8 mouse cellular contexts compared by ENCODE assay signal in genomic region chr9:15280491-15280879, GRCm38 (mm10). TPM values are rescaled to one million over a fixed set of nuclear protein-coding genes. Genes with fewer than 3 reads are reported as not detected.
DNase-seq lines count a peak whose midpoint lies in the region; ATAC-seq and TF ChIP-seq lines count a peak whose summit lies in the region.

No protein-coding gene starts in this region.

- no peak for TF ChIP-seq EP300 in lung, postnatal 0 days (IDR thresholded peaks at IDR 0.05)

- H3K9ac ChIP-seq in lung, postnatal 0 days (replicated peaks; ENCODE audit: low read depth), result peak overlapping the region; percentile 35; the same call in 1 of the 2 replicates
- H3K9ac ChIP-seq in limb, embryonic 13.5 days, result peak overlapping the region; percentile 97

- no peak for TF ChIP-seq POLR2A in olfactory bulb, adult 2 months (IDR thresholded peaks at IDR 0.05; ENCODE audit: insufficient read depth, low read depth, low read length)

- peak overlapping the region; percentile 58 for H3K27ac ChIP-seq in lung, postnatal 0 days (ENCODE audit: low read length)
- no peak overlapping the region for H3K27ac ChIP-seq in limb, embryonic 13.5 days
- no peak overlapping the region for H3K27ac ChIP-seq in olfactory bulb, adult 2 months (ENCODE audit: insufficient read depth, low read depth, low read length)

- DNase-seq in lung, postnatal 0 days (ENCODE audit: low spot score), result peak; percentile 16
- DNase-seq in lung, postnatal 36 days, result no peak
- no peak for DNase-seq in B cell, adult 2 months
- DNase-seq in adrenal gland, postnatal 14 days, result no peak
- no peak for DNase-seq in urinary bladder, adult 18-20 months (ENCODE audit: low spot score in 2 of 2)

- H3K36me3 ChIP-seq in lung, postnatal 0 days (ENCODE audit: insufficient read depth, low read length), result no peaks in the 10 kb centered on the region
- H3K36me3 ChIP-seq in limb, embryonic 13.5 days, result peaks cover 18% of the 10 kb centered on the region

- ATAC-seq in lung, postnatal 0 days, result no peak
- ATAC-seq in erythroblast, adult 5-6 weeks (replicated peaks; ENCODE audit: low FRiP score, poor library complexity, severe bottlenecking), result peak; percentile 27
- no peak for ATAC-seq in limb, embryonic 13.5 days (ENCODE audit: low FRiP score, low read depth)

- H3K27me3 ChIP-seq in lung, postnatal 0 days (replicated peaks; ENCODE audit: insufficient read depth, low read length), result no peaks in the 10 kb centered on the region
- no peaks in the 10 kb centered on the region for H3K27me3 ChIP-seq in limb, embryonic 13.5 days

- WGBS in lung, postnatal 0 days, result 39% methylated on average over 5 of the region's 5 CpGs
- WGBS in limb, embryonic 13.5 days, result 55% methylated on average over 5 of the region's 5 CpGs
- WGBS in olfactory bulb, adult 2 months, result 29% methylated on average over 5 of the region's 5 CpGs

- H3K9me3 ChIP-seq in lung, postnatal 0 days (ENCODE audit: low read length), result no peaks in the 10 kb centered on the region
- no peaks in the 10 kb centered on the region for H3K9me3 ChIP-seq in limb, embryonic 13.5 days

- peak overlapping the region; percentile 80 for H3K4me2 ChIP-seq in lung, postnatal 0 days (replicated peaks; ENCODE audit: low read depth, low read length)
- H3K4me2 ChIP-seq in limb, embryonic 13.5 days (replicated peaks), result peak overlapping the region; percentile 82

- H3K4me1 ChIP-seq in lung, postnatal 0 days (ENCODE audit: insufficient read depth, low read depth, low read length), result peaks cover 8% of the 10 kb centered on the region; the same call in 1 of the 2 replicates
- peaks cover 24% of the 10 kb centered on the region for H3K4me1 ChIP-seq in limb, embryonic 13.5 days
- H3K4me1 ChIP-seq in olfactory bulb, adult 2 months (ENCODE audit: control insufficient read depth, insufficient read depth, low read length), result no peaks in the 10 kb centered on the region

- H3K4me3 ChIP-seq in lung, postnatal 0 days (ENCODE audit: low read depth, low read length), result peak overlapping the region; percentile 85
- peak overlapping the region; percentile 98 for H3K4me3 ChIP-seq in limb, embryonic 13.5 days
- peak overlapping the region; percentile 86 for H3K4me3 ChIP-seq in olfactory bulb, adult 2 months (ENCODE audit: insufficient read depth, low read depth, low read length)

- TF ChIP-seq CTCF in lung, postnatal 0 days (IDR thresholded peaks at IDR 0.05), result no peak
- TF ChIP-seq CTCF in olfactory bulb, adult 2 months (IDR thresholded peaks at IDR 0.05; ENCODE audit: insufficient read depth, low read depth, low read length), result no peak

RNA-seq across cellular contexts. Expression of gene Med17, which starts 0.8 kb away (rescaled TPM):
- polyA plus RNA-seq in lung, postnatal 0 days (2015; fragmentation: Nextera tagmentation; extraction: Ambion mirVana), result 23.2 TPM in 2 replicates
- 13.4 and 16.9 TPM in 2 replicates for total RNA-seq in erythroblast, adult 5-6 weeks (2015; ENCODE audit: low replicate concordance)
- total RNA-seq in erythroblast, adult 5-6 weeks (2017; ENCODE audit: low replicate concordance), result 7.4 and 18.5 TPM in 2 replicates
- 34.5 and 37.0 TPM in 2 replicates for polyA plus RNA-seq in limb, embryonic 13.5 days (2015; fragmentation: Nextera tagmentation; extraction: Ambion mirVana)
- polyA plus RNA-seq in olfactory bulb, adult 2 months (2012; ENCODE audit: insufficient read depth, insufficient read length, low replicate concordance, missing spikeins), result not detected in 2 replicates
- 28.2 and 35.0 TPM in 2 replicates for total RNA-seq in adrenal gland, postnatal 14 days (2021)

RNA-seq across cellular contexts. Expression of gene Taf1d, which starts 25.5 kb away (rescaled TPM):
- 34.9 and 35.3 TPM in 2 replicates for polyA plus RNA-seq in lung, postnatal 0 days (2015; fragmentation: Nextera tagmentation; extraction: Ambion mirVana)
- total RNA-seq in erythroblast, adult 5-6 weeks (2015; ENCODE audit: low replicate concordance), result 92.0 and 139 TPM in 2 replicates
- 429 and 577 TPM in 2 replicates for total RNA-seq in erythroblast, adult 5-6 weeks (2017; ENCODE audit: low replicate concordance)
- polyA plus RNA-seq in limb, embryonic 13.5 days (2015; fragmentation: Nextera tagmentation; extraction: Ambion mirVana), result 84.9 and 90.5 TPM in 2 replicates
- 378 TPM in 1 of 2 replicates, not detected in the other for polyA plus RNA-seq in olfactory bulb, adult 2 months (2012; ENCODE audit: insufficient read depth, insufficient read length, low replicate concordance, missing spikeins)
- total RNA-seq in adrenal gland, postnatal 14 days (2021), result 115 and 120 TPM in 2 replicates

RNA-seq across cellular contexts. Expression of gene 4931406C07Rik, which starts 25.8 kb away (rescaled TPM):
- 8.7 and 11.0 TPM in 2 replicates for polyA plus RNA-seq in lung, postnatal 0 days (2015; fragmentation: Nextera tagmentation; extraction: Ambion mirVana)
- 2.7 and 3.8 TPM in 2 replicates for total RNA-seq in erythroblast, adult 5-6 weeks (2015; ENCODE audit: low replicate concordance)
- total RNA-seq in erythroblast, adult 5-6 weeks (2017; ENCODE audit: low replicate concordance), result 0.94 and 2.6 TPM in 2 replicates
- 11.8 and 12.2 TPM in 2 replicates for polyA plus RNA-seq in limb, embryonic 13.5 days (2015; fragmentation: Nextera tagmentation; extraction: Ambion mirVana)
- polyA plus RNA-seq in olfactory bulb, adult 2 months (2012; ENCODE audit: insufficient read depth, insufficient read length, low replicate concordance, missing spikeins), result not detected in 2 replicates
- total RNA-seq in adrenal gland, postnatal 14 days (2021), result 127 and 156 TPM in 2 replicates

RNA-seq across cellular contexts. Expression of gene Vstm5, which starts 41.6 kb away (rescaled TPM):
- polyA plus RNA-seq in lung, postnatal 0 days (2015; fragmentation: Nextera tagmentation; extraction: Ambion mirVana), result 2.6 and 3.0 TPM in 2 replicates
- total RNA-seq in erythroblast, adult 5-6 weeks (2015; ENCODE audit: low replicate concordance), result not detected in 2 replicates
- 1.1 TPM in 1 of 2 replicates, not detected in the other for total RNA-seq in erythroblast, adult 5-6 weeks (2017; ENCODE audit: low replicate concordance)
- 4.1 and 4.2 TPM in 2 replicates for polyA plus RNA-seq in limb, embryonic 13.5 days (2015; fragmentation: Nextera tagmentation; extraction: Ambion mirVana)
- polyA plus RNA-seq in olfactory bulb, adult 2 months (2012; ENCODE audit: insufficient read depth, insufficient read length, low replicate concordance, missing spikeins), result not detected in 2 replicates
- 0.59 and 1.1 TPM in 2 replicates for total RNA-seq in adrenal gland, postnatal 14 days (2021)
